Mouse (Mus musculus) left cerebral cortex, adult 2 months (tissue): ENCODE data around the gene Lrmda. TPM values are rescaled to one million over a fixed set of nuclear protein-coding genes. Genes with fewer than 3 reads are reported as not detected.

ENCODE experiments used
- DNase-seq, 2 experiments: peaks; one replicate each; pipeline ENCODE4 v3.0.0; 2021 to 2022; ENCODE audit warnings: low spot score in 2 of 2, mixed read lengths in 1 of 2; ENCODE audit errors: extremely low spot score in 1 of 2
- H3K27ac ChIP-seq: fragments of 200-600 bp; 2 replicates; pipeline ENCODE4 v1.8.1; 2022
- H3K4me3 ChIP-seq: fragments of 200-600 bp; 2 replicates; pipeline ENCODE4 v1.8.1; 2022
- CTCF ChIP-seq: fragments of 200-600 bp; IDR thresholded peaks from 2 replicates; pipeline ENCODE4 v1.8.1; 2022; ENCODE audit warnings: antibody characterized with exemption, mild to moderate bottlenecking, moderate library complexity
- intact Hi-C: fragments of 180-260 bp; cut with DNase I; formaldehyde crosslinking; loops from one replicate; pipeline ENCODE4 v1.15.1; 2025
- total RNA-seq, 2 experiments: library from RNA; stranded (reverse); gene quantifications; 2 replicates each; pipeline ENCODE4 v1.2.3; 2021

Gene Lrmda
- total RNA-seq, 2 experiments from 2014 or later = 0.87 to 0.97 TPM

DNA sequence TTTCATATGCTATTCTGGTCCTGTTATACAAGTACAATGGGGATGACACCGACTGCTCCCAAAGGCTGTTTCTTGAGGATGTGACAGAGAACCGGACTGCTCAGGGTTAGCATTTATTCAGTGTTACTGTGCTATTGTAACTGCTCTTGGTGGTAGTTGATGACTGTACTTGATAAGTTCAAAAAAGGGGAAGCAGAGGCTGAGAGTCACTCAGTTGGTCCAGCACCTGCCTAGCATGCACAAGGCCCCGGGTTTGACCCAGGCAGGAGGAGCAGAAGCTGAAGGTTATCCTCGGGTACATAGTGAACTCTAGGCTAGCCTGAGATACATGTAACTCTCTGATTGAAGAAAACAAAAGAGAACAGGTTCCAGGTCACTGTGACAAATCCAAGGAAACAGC is 4.0 kb downstream of the Lrmda start:
- no peak for TF ChIP-seq CTCF
- intact Hi-C loops = no loop called here
- DNase-seq = no peak
- no peak overlapping the region for H3K4me3 ChIP-seq
- H3K27ac ChIP-seq = no peak overlapping the region

DNA sequence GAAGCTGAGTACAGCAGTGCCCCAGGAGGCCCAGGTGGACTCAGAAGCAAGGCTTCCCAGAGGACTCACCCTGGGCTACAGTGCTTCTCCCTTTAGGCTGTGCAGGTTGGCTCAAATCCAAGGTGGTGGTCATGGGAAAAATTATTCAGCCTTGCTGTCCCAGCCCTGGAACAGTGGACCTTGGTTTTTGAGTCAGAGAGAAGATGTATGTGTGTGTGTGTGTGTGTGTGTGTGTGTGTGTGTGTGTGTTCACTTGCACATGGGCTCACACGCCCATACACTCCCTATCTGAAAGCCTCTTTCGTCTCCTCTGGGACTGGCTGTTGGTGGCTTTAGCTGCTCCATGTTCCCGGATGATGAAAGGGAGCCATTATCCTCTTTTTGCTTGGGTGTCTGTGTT is 16.4 kb downstream of the Lrmda start:
- Histone ChIP-seq H3K4me3 (no peak overlapping the region), H3K27ac (no peak overlapping the region)
- DNase-seq = no peak
- TF ChIP-seq CTCF = no peak
- intact Hi-C loops = no loop called here

GRCm38 (mm10) chr14:22036338-22036737 is 16.8 kb downstream of the Lrmda start:
- no peak overlapping the region for H3K27ac ChIP-seq
- TF ChIP-seq CTCF = no peak
- intact Hi-C loops = no loop called here
- DNase-seq = no peak
- H3K4me3 ChIP-seq = no peak overlapping the region

DNA sequence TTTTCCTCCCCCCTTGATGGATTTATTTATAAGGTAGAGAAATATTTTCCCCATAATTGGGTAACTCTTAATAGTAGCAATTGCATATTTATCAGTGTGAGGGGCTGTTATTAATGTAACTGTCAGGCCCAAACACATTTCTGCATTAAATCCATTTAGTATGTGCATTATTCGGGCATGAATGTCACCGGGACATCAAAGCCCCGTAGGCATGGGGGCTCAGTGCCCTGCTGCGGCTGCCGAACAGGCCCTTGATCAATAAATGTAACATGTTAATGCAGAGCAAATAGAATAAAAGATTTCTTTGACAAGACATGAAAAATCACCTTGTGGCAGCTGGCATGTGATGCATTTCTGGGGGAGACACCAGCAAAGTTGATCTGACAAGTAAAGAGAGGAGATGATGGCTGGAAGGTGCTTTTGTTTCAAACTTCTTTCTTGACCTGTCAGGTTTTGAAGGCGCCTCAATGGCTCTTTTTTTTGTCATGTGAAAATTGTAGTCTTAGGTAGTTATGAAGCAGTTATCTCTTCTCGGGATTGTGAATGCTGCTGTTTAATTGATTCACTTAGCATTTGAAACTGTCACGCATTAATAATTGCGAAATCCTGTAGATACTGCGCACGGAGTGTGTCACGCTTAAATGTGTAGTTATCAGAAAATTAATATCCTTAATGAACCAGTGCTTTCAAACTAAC is 17.4 kb downstream of the Lrmda start:
- Histone ChIP-seq H3K4me3 (no peak overlapping the region), H3K27ac (no peak overlapping the region)
- intact Hi-C loops = no loop called here
- TF ChIP-seq CTCF = no peak
- DNase-seq = no peak

GRCm38 (mm10) chr14:22037498-22038131 is 18.1 kb downstream of the Lrmda start:
- TF ChIP-seq CTCF = no peak
- DNase-seq = no peak
- Histone ChIP-seq H3K27ac (no peak overlapping the region), H3K4me3 (no peak overlapping the region)
- intact Hi-C loops = no loop called here

DNA sequence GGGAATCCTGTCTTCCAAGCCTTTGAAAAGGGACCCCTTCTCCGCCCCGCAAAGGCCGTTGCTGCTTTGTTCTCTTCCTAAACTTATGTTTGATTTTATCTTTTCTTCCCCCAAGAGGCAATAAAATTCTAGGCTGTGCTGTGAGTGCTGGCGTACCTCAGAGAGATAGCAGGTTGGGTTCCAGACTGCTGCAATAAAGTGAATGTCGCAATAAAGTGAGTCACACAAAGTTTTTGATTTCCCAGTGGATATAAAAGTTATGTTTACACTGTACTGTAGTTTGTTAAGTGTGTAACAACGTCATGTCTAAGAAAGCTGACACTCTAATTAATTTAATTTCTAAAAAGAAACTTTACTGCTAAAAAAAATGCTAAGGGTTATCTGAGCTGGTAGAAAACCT is 22.6 kb downstream of the Lrmda start:
- no peak for DNase-seq
- Histone ChIP-seq H3K4me3 (no peak overlapping the region), H3K27ac (no peak overlapping the region)
- intact Hi-C loops = no loop called here
- no peak for TF ChIP-seq CTCF

DNA sequence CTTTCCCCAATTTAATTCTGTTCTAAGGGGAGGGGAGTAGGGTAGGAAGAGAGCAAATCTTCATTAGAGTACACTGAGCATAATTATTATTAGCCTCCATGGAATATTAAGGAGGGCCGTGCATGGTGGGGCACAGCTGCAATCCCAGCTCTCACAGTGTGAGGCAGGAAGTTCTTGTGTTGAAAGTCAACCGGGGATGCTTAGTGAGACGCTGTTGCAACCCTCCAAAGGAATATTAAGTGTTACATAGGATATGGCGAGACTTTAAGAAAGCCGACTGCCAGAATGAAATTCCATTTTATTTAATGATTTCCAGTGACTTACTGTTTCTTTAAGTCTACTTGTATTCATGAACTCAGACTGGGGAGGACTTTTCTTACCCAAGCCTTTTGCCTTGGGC is 23.9 kb downstream of the Lrmda start:
- no peak overlapping the region for H3K27ac ChIP-seq
- intact Hi-C loops = no loop called here
- TF ChIP-seq CTCF = no peak
- no peak for DNase-seq
- no peak overlapping the region for H3K4me3 ChIP-seq

GRCm38 (mm10) chr14:22046262-22046856 is 26.8 kb downstream of the Lrmda start:
- DNase-seq = no peak
- Histone ChIP-seq H3K27ac (no peak overlapping the region), H3K4me3 (no peak overlapping the region)
- intact Hi-C loops = no loop called here
- no peak for TF ChIP-seq CTCF

GRCm38 (mm10) chr14:22048068-22048899 is 28.8 kb downstream of the Lrmda start:
- no peak for DNase-seq
- intact Hi-C loops = no loop called here
- H3K27ac ChIP-seq = no peak overlapping the region
- H3K4me3 ChIP-seq = no peak overlapping the region
- no peak for TF ChIP-seq CTCF

GRCm38 (mm10) chr14:22048900-22049199 is 29.3 kb downstream of the Lrmda start:
- DNase-seq = no peak
- intact Hi-C loops = no loop called here
- Histone ChIP-seq H3K27ac (no peak overlapping the region), H3K4me3 (no peak overlapping the region)
- TF ChIP-seq CTCF = no peak

DNA sequence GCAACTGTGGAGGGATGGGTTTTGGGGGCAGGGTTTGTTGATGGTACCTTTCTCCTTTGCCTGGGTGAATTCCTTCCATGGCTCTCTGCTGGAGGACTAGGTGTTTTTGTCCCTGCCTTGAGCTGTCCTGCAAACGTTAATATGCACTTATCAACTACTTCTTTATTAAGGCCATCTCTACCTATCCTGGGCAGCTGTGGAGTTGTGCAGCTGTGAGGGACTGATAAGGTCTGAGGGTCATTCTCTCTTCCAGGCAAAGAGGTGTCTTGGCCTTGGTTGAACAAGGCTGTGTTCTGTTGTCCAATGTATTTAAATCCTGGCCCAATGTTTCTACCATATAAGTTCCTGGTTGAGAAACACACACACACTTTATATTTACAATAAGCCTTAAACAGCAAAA is 29.8 kb downstream of the Lrmda start:
- DNase-seq = no peak
- no peak overlapping the region for H3K4me3 ChIP-seq
- no peak overlapping the region for H3K27ac ChIP-seq
- no peak for TF ChIP-seq CTCF
- intact Hi-C loops = no loop called here
